Mouse (Mus musculus): ENCODE measurements around the gene Gpr182. TPM values are rescaled to one million over a fixed set of nuclear protein-coding genes. Genes with fewer than 3 reads are reported as not detected.

Gpr182 gene
- polyA plus RNA-seq, 1 experiment from 2014 or later: 0.43 TPM

DNA sequence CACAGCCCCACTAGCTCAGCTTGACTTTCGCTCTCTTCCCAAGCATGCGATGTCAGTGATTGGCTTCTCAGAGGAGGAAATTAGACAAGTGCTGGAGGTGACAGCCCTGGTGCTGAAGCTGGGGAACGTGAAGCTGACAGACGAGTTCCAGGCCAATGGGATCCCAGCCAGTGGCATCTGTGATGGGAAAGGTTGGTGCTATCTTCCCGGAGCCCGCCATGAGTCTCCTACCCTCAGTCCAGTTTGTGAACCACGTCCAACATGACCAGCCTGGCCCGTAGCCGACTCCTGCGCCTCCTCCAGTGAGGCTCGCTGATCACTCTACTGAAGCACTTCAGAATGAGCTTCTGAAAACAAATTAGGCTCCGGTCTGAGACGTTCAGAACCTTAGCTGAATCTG, 41.2 kb downstream of the Gpr182 start:
- Histone ChIP-seq H3K27ac (ENCODE audit: low read depth, low read length) (no peak overlapping the region), H3K4me3 (ENCODE audit: low read depth, low read length) (no peak overlapping the region), H3K9ac (ENCODE audit: low read length) (no peak overlapping the region), H3K4me1 (replicated peaks; ENCODE audit: control insufficient read depth, insufficient read depth, low read length) (no peaks in the 10 kb centered on the region), H3K4me2 (ENCODE audit: low read depth, low read length, severe bottlenecking) (no peak overlapping the region), H3K36me3 (ENCODE audit: control insufficient read depth, insufficient read depth, low read length) (no peaks in the 10 kb centered on the region), H3K9me3 (ENCODE audit: control insufficient read depth, low read length) (no peaks in the 10 kb centered on the region), H3K27me3 (ENCODE audit: control insufficient read depth, insufficient read depth, low read length) (no peaks in the 10 kb centered on the region)
- DNase-seq (ENCODE audit: low spot score) (no peak), ATAC-seq (replicated peaks; ENCODE audit: low FRiP score) (no peak)
- WGBS: 81% methylated on average over 13 of the region's 13 CpGs

DNA sequence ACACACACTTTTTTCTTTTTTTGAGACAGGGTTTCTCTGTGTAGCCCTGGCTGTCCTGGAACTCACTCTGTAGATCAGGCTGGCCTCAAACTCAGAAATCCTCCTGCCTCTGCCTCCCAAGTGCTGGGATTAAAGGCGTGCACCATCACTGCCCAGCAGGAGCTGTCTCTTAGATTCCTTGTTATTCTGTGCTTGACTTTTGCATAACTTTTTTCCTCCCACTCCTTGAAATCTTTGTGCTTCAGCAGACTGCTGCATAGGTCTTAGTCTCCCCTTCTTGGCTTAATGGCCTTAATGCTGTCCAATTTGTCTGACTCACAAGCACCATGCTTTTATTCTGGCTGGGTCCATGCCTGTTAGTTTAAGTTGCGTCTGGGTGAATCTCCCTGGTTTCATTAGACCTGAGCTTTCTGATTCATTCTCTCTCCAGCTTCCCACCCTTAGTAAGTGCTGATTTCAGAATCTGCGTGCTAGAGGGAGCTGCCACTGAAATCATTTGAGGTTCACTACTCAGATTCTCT, 42.6 kb downstream of the Gpr182 start:
- WGBS: 86% methylated on average over 3 of the region's 3 CpGs
- no peak for DNase-seq (ENCODE audit: low spot score)

DNA sequence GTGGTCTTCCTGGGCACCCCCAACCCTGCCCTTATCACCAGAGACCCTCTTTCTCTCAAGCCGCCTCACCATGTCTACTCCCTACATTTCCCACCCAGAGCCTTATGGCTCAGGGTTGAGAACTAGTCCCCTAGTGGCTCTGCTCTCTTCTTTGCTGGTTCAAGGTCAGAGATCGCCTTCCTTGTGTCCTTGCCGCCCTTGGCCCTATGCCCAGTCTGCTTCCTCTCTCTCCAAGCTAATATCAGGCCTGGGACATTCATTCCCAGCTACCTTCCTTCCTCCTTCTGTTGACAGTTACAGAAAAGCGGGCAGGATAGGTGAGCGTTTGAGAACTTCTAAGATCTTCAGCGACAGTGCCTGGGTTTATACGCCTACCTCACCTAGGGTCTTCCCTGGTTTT, 43.8 kb downstream of the Gpr182 start:
- H3K4me2 ChIP-seq (ENCODE audit: low read depth, low read length, severe bottlenecking): no peak overlapping the region
- WGBS: 90% methylated on average over 7 of the region's 7 CpGs
- H3K4me1 ChIP-seq (replicated peaks; ENCODE audit: control insufficient read depth, insufficient read depth, low read length): no peaks in the 10 kb centered on the region
- no peak overlapping the region for H3K9ac ChIP-seq (ENCODE audit: low read length)
- ATAC-seq (replicated peaks; ENCODE audit: low FRiP score) (no peak), DNase-seq (ENCODE audit: low spot score) (peak; percentile 40)
- H3K36me3 ChIP-seq (ENCODE audit: control insufficient read depth, insufficient read depth, low read length): no peaks in the 10 kb centered on the region
- no peak overlapping the region for H3K27ac ChIP-seq (ENCODE audit: low read depth, low read length)
- no peaks in the 10 kb centered on the region for H3K9me3 ChIP-seq (ENCODE audit: control insufficient read depth, low read length)
- H3K4me3 ChIP-seq (ENCODE audit: low read depth, low read length): no peak overlapping the region
- no peaks in the 10 kb centered on the region for H3K27me3 ChIP-seq (ENCODE audit: control insufficient read depth, insufficient read depth, low read length)

More for the DNA sequence above, 42.6 kb downstream of the Gpr182 start:
- Histone ChIP-seq H3K36me3 (ENCODE audit: control insufficient read depth, insufficient read depth, low read length) (no peaks in the 10 kb centered on the region), H3K9me3 (ENCODE audit: control insufficient read depth, low read length) (no peaks in the 10 kb centered on the region), H3K4me1 (replicated peaks; ENCODE audit: control insufficient read depth, insufficient read depth, low read length) (no peaks in the 10 kb centered on the region), H3K9ac (ENCODE audit: low read length) (no peak overlapping the region), H3K4me2 (ENCODE audit: low read depth, low read length, severe bottlenecking) (no peak overlapping the region), H3K4me3 (ENCODE audit: low read depth, low read length) (no peak overlapping the region), H3K27ac (ENCODE audit: low read depth, low read length) (no peak overlapping the region), H3K27me3 (ENCODE audit: control insufficient read depth, insufficient read depth, low read length) (no peaks in the 10 kb centered on the region)
- no peak for ATAC-seq (replicated peaks; ENCODE audit: low FRiP score)

DNA sequence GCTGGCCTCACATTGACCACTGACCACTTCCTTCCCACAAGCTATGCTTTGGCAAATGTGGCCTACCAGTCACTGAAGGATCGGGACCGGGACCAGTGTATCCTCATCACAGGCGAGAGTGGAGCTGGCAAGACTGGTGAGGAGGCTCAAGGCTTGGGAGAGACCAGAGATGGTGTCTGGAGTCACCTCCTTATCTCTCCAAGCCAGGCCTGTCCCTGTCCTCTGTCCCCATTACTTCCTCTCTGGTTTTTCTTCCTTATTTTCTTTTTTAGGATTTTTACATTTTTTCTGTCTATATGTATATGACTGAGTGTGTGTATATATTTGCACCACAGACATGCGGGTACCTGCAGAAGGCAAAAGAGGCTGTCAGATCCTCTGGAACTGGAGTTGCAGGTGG, 45.7 kb downstream of the Gpr182 start:
- WGBS: 91% methylated on average over 4 of the region's 4 CpGs
- no peaks in the 10 kb centered on the region for H3K36me3 ChIP-seq (ENCODE audit: control insufficient read depth, insufficient read depth, low read length)
- H3K4me3 ChIP-seq (ENCODE audit: low read depth, low read length): no peak overlapping the region
- no peaks in the 10 kb centered on the region for H3K9me3 ChIP-seq (ENCODE audit: control insufficient read depth, low read length)
- no peak for ATAC-seq (replicated peaks; ENCODE audit: low FRiP score)
- no peak overlapping the region for H3K9ac ChIP-seq (ENCODE audit: low read length)
- H3K4me2 ChIP-seq (ENCODE audit: low read depth, low read length, severe bottlenecking): no peak overlapping the region
- no peaks in the 10 kb centered on the region for H3K27me3 ChIP-seq (ENCODE audit: control insufficient read depth, insufficient read depth, low read length)
- no peak overlapping the region for H3K27ac ChIP-seq (ENCODE audit: low read depth, low read length)
- no peak for DNase-seq (ENCODE audit: low spot score)
- H3K4me1 ChIP-seq (replicated peaks; ENCODE audit: control insufficient read depth, insufficient read depth, low read length): no peaks in the 10 kb centered on the region

DNA sequence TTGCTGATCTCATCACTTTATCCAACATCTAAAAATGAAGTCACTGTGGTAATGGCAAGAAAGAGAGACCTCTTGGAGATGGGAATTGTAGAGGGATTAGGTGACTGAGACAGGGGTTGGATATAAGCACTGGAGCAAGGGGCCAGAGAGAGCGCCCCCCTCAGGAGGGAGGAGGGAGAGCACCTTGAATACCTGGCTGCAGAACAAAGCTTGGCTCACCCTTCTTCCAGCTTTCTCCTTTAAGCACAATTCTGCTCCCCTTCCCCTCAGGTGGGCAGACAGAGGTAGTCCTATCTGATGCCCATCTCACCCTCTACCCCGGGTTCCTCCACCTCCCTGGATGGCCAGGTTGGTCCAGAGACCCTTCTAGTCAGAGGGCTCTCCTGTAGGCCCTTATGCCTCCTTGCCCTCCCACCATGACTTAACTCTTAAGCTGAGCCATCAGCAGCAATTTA, 46.7 kb downstream of the Gpr182 start, which contains the start of gene Myo1a:
Gene Myo1a (plus strand): TSS at position 405 of the 455 bp plus-strand sequence.
- ATAC-seq (replicated peaks; ENCODE audit: low FRiP score) (no peak), DNase-seq (ENCODE audit: low spot score) (no peak)
- Histone ChIP-seq H3K27ac (ENCODE audit: low read depth, low read length) (no peak within 1 kb of the TSS; the same call in 1 of the 2 replicates), H3K27me3 (ENCODE audit: control insufficient read depth, insufficient read depth, low read length) (no peaks in the 10 kb centered on the region), H3K9ac (ENCODE audit: low read length) (no peak within 1 kb of the TSS), H3K4me3 (ENCODE audit: low read depth, low read length) (no peak within 1 kb of the TSS), H3K9me3 (ENCODE audit: control insufficient read depth, low read length) (no peaks in the 10 kb centered on the region), H3K4me2 (ENCODE audit: low read depth, low read length, severe bottlenecking) (no peak within 1 kb of the TSS), H3K36me3 (ENCODE audit: control insufficient read depth, insufficient read depth, low read length) (no peaks in the 10 kb centered on the region), H3K4me1 (replicated peaks; ENCODE audit: control insufficient read depth, insufficient read depth, low read length) (no peaks in the 10 kb centered on the region)
- WGBS: 64% methylated on average over 2 of the region's 2 CpGs

DNA sequence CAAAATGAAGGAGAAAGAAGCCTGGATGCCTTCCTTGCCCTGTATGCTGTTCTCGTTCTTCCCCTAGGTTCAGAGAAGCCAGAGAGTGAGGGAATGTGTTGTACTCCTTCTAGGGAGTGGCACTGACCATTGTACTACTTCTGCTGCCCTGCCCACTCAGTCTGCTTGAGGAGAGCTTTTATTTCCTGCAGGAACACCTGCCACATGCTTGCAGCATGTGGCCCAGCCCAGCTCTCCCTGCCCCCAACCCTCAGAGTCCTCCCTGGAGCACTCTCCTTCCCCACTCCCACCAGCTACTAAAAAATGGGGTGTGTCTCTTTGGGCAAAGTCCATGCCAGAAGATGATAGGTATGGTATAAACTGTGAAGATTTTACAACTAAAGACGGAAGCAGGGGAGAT, 47.2 kb downstream of the Gpr182 start:
- DNase-seq (ENCODE audit: low spot score) (no peak), ATAC-seq (replicated peaks; ENCODE audit: low FRiP score) (no peak)
- Histone ChIP-seq H3K4me2 (ENCODE audit: low read depth, low read length, severe bottlenecking) (no peak overlapping the region), H3K27ac (ENCODE audit: low read depth, low read length) (no peak overlapping the region), H3K27me3 (ENCODE audit: control insufficient read depth, insufficient read depth, low read length) (no peaks in the 10 kb centered on the region), H3K9ac (ENCODE audit: low read length) (no peak overlapping the region), H3K4me3 (ENCODE audit: low read depth, low read length) (no peak overlapping the region), H3K36me3 (ENCODE audit: control insufficient read depth, insufficient read depth, low read length) (no peaks in the 10 kb centered on the region), H3K9me3 (ENCODE audit: control insufficient read depth, low read length) (no peaks in the 10 kb centered on the region), H3K4me1 (replicated peaks; ENCODE audit: control insufficient read depth, insufficient read depth, low read length) (no peaks in the 10 kb centered on the region)
- 77% methylated on average over 2 of the region's 2 CpGs for WGBS

DNA sequence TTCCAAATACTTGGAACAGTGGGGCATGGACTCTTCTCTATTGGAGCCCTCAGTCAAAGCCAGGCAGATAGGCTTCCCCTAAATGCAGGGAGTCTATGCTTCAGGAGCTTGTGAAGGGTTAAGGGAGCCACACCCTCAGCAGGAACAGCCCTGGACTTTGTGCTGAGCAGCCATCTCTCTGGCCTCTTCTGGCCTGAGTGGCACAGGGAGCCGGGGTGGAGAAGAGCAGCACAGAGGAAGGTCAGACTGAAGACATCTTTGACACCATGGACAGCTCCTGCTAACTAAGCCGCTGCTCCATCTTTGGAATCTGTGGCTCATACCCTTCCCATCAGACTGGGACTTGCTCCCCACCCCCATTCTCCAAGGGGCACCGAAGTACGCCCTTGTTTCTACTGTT, 48.2 kb downstream of the Gpr182 start:
- no peak overlapping the region for H3K27ac ChIP-seq (ENCODE audit: low read depth, low read length)
- no peak overlapping the region for H3K4me2 ChIP-seq (ENCODE audit: low read depth, low read length, severe bottlenecking)
- H3K4me3 ChIP-seq (ENCODE audit: low read depth, low read length): no peak overlapping the region
- H3K4me1 ChIP-seq (replicated peaks; ENCODE audit: control insufficient read depth, insufficient read depth, low read length): no peaks in the 10 kb centered on the region
- no peaks in the 10 kb centered on the region for H3K9me3 ChIP-seq (ENCODE audit: control insufficient read depth, low read length)
- H3K9ac ChIP-seq (ENCODE audit: low read length): no peak overlapping the region
- ATAC-seq (replicated peaks; ENCODE audit: low FRiP score): no peak
- H3K27me3 ChIP-seq (ENCODE audit: control insufficient read depth, insufficient read depth, low read length): no peaks in the 10 kb centered on the region
- WGBS: 44% methylated on average over 4 of the region's 4 CpGs
- H3K36me3 ChIP-seq (ENCODE audit: control insufficient read depth, insufficient read depth, low read length): no peaks in the 10 kb centered on the region
- DNase-seq (ENCODE audit: low spot score): no peak

DNA sequence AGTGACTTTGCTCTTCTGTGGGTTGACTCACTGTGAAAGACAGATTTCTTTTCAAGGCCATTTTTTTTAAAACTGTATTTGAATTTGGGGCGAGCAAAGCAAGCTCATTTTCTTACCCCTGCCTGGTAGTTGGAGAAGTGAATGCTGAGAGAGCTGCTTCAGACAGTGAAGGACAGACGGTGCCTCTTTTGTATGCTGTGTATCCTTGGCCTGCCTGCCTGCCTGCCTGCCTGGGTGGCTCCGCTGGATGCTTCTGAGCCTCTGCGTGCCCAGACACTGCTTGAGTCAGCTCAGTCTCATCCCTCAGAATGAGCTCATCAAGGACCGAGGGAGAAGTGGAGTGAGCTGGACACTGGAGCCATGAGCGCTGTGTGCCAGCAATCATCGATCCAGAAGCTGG, 52.6 kb downstream of the Gpr182 start:
- no peaks in the 10 kb centered on the region for H3K27me3 ChIP-seq (ENCODE audit: control insufficient read depth, insufficient read depth, low read length)
- WGBS: 92% methylated on average over 7 of the region's 7 CpGs
- no peaks in the 10 kb centered on the region for H3K4me1 ChIP-seq (replicated peaks; ENCODE audit: control insufficient read depth, insufficient read depth, low read length)
- H3K9ac ChIP-seq (ENCODE audit: low read length): no peak overlapping the region
- ATAC-seq (replicated peaks; ENCODE audit: low FRiP score): no peak
- no peak overlapping the region for H3K4me2 ChIP-seq (ENCODE audit: low read depth, low read length, severe bottlenecking)
- no peaks in the 10 kb centered on the region for H3K9me3 ChIP-seq (ENCODE audit: control insufficient read depth, low read length)
- H3K36me3 ChIP-seq (ENCODE audit: control insufficient read depth, insufficient read depth, low read length): no peaks in the 10 kb centered on the region; the same call in 1 of the 2 replicates
- DNase-seq (ENCODE audit: low spot score): no peak
- no peak overlapping the region for H3K27ac ChIP-seq (ENCODE audit: low read depth, low read length)
- H3K4me3 ChIP-seq (ENCODE audit: low read depth, low read length): no peak overlapping the region
